Mouse (Mus musculus) left cerebral cortex, postnatal 10 days (tissue): Measurements from ENCODE around the gene Celsr1. TPM values are rescaled to one million over a fixed set of nuclear protein-coding genes. Genes with fewer than 3 reads are reported as not detected.
A peak's percentile ranks its signal among the peaks of the same experiment; 100 is the strongest.

ENCODE experiments used
- DNase-seq, 2 experiments: peaks; one replicate each; pipeline ENCODE4 v3.0.0; 2021 to 2022; ENCODE audit warnings: low spot score in 2 of 2, mixed read lengths in 1 of 2; ENCODE audit errors: extremely low spot score in 1 of 2
- intact Hi-C: fragments of 180-260 bp; cut with DNase I; formaldehyde crosslinking; loops from one replicate; pipeline ENCODE4 v1.15.1; 2025
- total RNA-seq, 2 experiments: library from RNA; stranded (reverse); gene quantifications; 2 replicates each; pipeline ENCODE4 v1.2.3; 2021

Gene Celsr1
- 1 to 10 TPM; 2.4 to 3.4 TPM for total RNA-seq

DNA sequence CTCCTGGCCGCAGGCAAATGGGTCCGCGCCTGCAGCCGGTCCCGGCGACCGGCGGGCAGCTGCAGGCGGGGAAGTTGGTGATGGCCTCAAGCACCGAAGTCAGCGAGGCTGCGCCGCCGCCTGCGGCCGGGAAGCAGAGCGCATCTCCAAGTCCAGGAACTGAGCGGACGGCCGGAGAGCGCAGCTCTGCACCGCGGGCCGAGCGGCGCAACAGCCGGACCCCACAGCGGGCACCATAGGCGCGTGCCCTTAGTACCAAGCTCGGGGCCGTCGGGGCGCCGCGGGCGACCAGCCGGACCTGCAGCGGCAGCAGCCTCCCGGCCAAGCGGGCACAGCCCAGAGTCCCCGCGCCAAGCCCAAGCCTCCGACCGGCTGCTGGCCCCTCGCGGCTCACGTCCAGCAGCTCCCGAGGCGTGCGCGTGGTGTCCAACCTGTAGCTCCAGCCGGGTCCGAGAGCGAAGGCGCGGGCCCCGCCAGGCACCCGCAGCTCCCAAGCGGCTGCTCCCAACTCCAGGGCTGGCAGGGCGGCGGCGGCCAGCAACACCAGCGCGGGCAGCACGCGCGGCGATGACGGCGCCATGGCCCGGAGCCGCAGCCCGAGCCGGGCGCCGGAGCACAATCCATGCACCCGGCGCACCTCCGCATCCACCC lies at the start of gene Celsr1:
Gene Celsr1, minus strand, starts transcription at position 587 of the 651 bp plus-strand sequence.
- intact Hi-C loops: no loop called here
- DNase-seq: peak in 1 of 2 experiments; percentile 42

- no peak for DNase-seq
- intact Hi-C loops: no loop called here
These were observed 49.7 kb upstream of the Celsr1 start for GRCm38 (mm10) chr15:86083261-86083741.

DNA sequence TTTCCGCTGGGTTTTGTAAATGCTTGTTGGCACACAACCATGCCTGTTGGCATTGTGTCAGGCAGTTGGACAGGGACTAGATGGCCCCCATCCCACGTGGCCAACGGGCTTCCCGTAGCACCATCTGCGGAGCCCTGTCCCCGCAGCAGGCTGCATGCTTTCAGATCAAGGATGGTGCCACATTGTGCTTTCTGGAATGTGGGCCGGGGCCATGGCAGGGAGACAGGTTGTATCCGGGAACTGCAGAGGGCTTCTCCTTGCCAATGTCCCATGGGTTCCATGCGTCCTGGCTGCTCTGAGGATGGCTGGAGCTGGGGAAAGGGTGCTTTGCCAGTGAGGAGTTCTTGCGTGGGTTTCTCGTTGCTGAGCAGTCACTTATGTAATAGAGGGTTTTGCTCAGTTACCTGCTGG lies 49.0 kb upstream of the Celsr1 start:
- intact Hi-C loops: no loop called here
- no peak for DNase-seq

DNA sequence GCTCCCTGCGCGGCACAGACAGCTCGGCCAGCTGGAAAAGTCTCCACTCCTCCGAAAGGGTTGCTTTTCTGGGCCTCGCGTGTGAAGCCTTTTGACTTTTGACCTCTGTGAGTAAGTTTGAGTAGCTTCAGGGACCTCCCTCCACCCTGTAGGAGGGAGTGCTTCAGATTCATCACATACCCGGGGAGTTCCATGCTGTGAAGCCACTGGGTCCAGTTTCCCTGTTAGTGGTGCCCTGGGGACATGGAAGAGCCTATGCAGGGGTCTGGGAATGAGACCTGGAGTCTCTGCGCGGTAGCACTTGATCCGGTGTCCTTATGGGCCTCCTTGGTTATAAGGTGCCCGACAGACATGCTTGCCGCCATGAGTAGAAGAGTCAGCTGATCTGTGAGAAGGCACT lies 48.1 kb upstream of the Celsr1 start:
- intact Hi-C loops: no loop called here
- DNase-seq: peak in 1 of 2 experiments; percentile 25

DNA sequence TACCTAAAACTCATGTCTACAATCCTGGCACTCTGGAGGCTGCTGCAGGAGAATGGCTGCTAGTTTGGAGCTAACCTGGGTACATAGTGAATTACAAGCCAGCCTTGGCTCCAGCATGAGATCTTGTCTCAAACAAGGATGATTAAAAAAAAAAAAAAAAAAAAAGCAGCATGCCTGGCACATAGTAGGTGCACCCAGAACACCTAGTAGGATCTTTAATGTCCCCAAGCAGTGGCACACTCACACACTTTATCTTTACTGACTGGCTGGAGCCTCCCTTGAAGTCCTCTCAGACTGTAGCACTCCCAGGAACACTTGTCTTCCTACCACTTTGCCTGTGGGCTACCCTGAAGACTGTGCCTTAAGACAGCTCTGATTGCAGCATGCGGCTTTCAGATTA lies 46.8 kb upstream of the Celsr1 start:
- no peak for DNase-seq
- intact Hi-C loops: no loop called here

GRCm38 (mm10) chr15:86079876-86080275 lies 46.3 kb upstream of the Celsr1 start:
- no peak for DNase-seq
- intact Hi-C loops: no loop called here

DNA sequence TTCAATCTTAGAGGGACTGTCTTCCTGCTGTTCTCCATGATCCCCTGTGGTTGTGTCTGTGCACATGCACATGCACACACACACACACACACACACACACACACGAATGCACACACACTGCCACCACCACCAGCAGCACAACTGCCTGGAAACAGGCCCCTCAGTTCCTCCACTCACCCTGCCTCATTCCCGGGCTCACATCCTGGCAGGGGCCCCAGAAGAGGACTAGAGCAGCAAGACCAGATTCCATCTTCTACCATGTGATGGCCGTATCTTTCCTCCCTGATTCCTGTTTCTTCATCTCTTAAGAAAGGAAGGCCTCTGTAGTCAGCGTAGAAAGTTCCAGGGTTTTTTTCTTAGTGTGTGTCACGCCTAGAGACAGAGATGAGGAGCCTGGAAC lies 45.9 kb upstream of the Celsr1 start:
- intact Hi-C loops: no loop called here
- DNase-seq: no peak

GRCm38 (mm10) chr15:86078481-86079216 lies 45.1 kb upstream of the Celsr1 start:
- intact Hi-C loops: no loop called here
- no peak for DNase-seq

GRCm38 (mm10) chr15:86077934-86078333 lies 44.4 kb upstream of the Celsr1 start:
- intact Hi-C loops: no loop called here
- DNase-seq: no peak

GRCm38 (mm10) chr15:86076378-86076777 lies 42.8 kb upstream of the Celsr1 start:
- no peak for DNase-seq
- intact Hi-C loops: no loop called here

GRCm38 (mm10) chr15:86076048-86076315 lies 42.4 kb upstream of the Celsr1 start:
- DNase-seq: no peak
- intact Hi-C loops: no loop called here

- DNase-seq: no peak
- intact Hi-C loops: no loop called here
These were observed 41.9 kb upstream of the Celsr1 start for GRCm38 (mm10) chr15:86075305-86076047.

GRCm38 (mm10) chr15:86074171-86074937 lies 40.8 kb upstream of the Celsr1 start:
- no peak for DNase-seq
- intact Hi-C loops: no loop called here

DNA sequence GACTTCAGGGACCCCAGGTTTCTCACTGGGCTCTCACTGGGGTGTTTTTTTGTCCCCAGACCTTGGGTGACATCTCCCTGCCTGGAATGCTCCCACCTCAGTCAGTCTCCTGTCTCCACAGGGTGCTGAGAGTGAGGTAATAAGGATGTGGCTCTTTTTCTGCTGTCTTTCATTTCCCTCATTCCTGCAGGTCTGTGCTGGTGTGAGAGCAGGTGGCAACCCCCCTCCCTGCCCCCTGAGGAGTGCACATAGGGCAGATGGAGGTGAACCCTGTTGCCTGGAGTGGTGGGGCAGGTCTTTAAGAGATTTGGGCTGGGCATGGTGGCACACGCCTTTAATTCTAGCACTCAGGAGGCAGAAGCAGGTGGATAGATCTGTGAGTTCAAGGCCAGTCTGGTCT lies 37.6 kb upstream of the Celsr1 start:
- DNase-seq: no peak
- intact Hi-C loops: no loop called here

DNA sequence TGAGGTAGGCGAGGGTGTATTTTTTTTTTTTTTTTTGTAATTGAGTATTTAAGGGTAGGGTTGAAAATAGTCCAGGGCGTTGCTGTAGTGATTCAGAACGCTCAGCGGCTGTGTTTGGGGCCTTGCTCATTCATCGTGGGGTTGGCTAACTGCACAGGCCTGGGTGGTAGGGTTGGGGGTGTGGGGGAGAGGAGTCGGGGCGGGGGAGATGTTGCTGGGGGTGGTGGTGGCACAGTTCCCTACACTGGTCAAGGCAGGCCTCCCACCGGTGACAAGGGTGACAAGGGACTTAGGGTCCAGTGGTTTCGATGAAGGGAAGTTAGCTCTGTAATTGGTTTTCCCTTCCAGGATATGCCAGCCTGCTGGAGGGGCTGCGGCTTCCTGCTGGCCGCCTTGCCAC lies 36.8 kb upstream of the Celsr1 start:
- intact Hi-C loops: no loop called here
- no peak for DNase-seq

DNA sequence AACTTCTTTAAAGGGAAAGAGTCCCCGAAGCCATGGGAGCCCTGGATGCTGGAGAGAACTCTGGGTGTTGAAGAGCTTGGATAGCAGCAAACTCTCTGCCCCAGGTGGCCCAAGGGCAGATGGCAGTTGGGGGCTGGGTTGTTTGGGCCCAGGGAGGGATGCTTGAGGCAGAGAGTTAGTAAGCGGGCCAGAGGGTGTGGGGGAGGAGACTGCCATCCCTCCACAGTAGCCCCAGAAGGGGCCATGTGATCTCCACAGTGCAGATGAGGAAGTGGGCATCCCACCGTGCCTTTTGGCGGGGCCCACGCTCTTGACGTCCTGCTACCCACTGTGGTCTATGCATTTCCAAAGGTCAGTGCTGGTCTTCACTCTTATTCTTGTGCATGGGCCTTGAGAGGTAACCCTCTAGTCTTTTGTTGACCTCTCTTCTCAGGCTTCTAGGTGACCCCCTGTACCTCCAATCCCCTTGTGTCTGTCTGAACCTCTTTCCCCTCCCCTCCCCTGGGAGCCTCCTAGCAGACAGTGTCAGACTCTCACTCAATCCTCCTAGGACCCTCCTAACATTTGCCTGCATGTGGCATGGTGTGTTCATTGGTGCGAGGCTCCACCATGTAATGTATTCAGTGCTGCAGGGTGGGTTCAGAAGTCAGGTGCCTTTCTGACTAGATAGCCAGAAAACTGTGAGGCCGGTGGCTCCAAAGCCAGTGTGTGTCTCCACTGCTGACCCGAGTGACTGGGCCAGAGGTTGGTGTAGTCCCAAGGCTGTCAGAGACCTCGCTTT lies 35.6 kb upstream of the Celsr1 start:
- peak in 1 of 2 experiments; percentile 34 for DNase-seq
- intact Hi-C loops: no loop called here

DNA sequence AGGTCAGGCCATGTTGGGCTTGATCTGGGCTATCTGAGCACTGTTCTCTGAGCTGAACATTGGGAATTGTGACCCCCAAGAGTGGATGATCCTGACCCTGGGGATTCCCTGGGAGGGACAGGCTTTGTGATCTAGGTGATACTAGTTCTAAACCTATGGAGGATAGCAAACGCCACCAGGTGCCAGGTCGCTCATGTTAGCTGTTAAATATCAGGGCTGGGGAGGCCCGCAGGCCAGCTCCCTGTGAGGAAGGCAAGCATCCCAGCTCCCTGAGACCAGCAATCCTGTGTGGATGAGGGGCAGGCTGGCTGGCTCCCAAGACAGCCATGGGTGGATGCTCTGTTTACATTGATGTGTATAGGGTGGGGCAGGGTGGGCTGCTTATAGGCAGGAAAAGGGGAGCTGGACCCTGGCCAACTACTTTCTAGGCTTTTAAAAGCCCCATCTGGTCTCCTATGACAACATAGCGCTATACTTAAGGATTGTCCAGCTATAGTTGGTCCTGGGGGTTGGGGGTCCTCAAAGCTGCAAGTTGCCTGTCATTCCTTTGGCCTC lies 34.4 kb upstream of the Celsr1 start:
- no peak for DNase-seq
- intact Hi-C loops: no loop called here

DNA sequence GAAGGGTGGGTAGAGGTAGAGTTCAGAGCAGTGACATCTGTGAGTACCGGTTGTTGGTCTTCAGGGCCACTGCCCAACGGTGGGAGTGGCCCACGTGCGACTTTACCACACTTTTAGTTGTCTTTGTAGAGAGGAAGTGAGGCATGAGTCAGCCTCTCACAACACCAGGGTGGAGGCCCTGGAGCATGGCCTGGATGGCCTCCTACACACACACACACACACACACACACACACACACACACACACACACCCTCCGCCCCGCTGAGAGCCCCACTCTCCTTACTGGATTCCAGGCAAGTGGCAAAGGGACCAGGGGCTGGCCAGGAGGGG lies 34.0 kb upstream of the Celsr1 start:
- DNase-seq: no peak
- intact Hi-C loops: no loop called here
